Mouse (Mus musculus) adrenal gland, adult 8-10 months (tissue): ENCODE measurements around the gene Rrm1. TPM values are rescaled to one million over a fixed set of nuclear protein-coding genes. Genes with fewer than 3 reads are reported as not detected.
"Not testable (repeated sequence)": the region's sequence is repeated elsewhere in the genome, so short reads cannot be mapped to it uniquely, and the experiment has no call there.

ENCODE experiments used
- DNase-seq: peaks from one replicate; pipeline ENCODE4 v3.0.0; 2022
- total RNA-seq, 4 experiments: library from RNA; stranded (reverse); gene quantifications; 2 replicates each; pipeline ENCODE4 v1.2.4; 2022

Gene Rrm1
- total RNA-seq, 4 experiments from 2014 or later = 16.4 to 23.7 (median 20.3) TPM

- DNase-seq = no peak
Observed at GRCm38 (mm10) chr7:102478425-102478824, 36.9 kb downstream of the Rrm1 start.

- no peak for DNase-seq
Observed at GRCm38 (mm10) chr7:102478926-102479325, 37.4 kb downstream of the Rrm1 start.

- peak; percentile 67 for DNase-seq
Observed at GRCm38 (mm10) chr7:102479368-102480078, 38.0 kb downstream of the Rrm1 start.

- DNase-seq = no peak
Observed at GRCm38 (mm10) chr7:102480821-102481220, 39.3 kb downstream of the Rrm1 start.

GRCm38 (mm10) chr7:102481579-102481978 lies 40.1 kb downstream of the Rrm1 start, which contains the start of gene Olfr543:
TSS of gene Olfr543 (minus strand) at chr7:102481679.
- DNase-seq = no peak

- DNase-seq = no peak
Observed at GRCm38 (mm10) chr7:102483665-102484064, 42.2 kb downstream of the Rrm1 start.

GRCm38 (mm10) chr7:102484766-102485165 lies 43.3 kb downstream of the Rrm1 start:
- not testable (repeated sequence) for DNase-seq

GRCm38 (mm10) chr7:102486105-102486504 lies 44.6 kb downstream of the Rrm1 start:
- no peak for DNase-seq

GRCm38 (mm10) chr7:102488161-102488560 lies 46.7 kb downstream of the Rrm1 start, which contains the start of gene Olfr544:
TSS of gene Olfr544 (minus strand) at chr7:102488313.
- no peak for DNase-seq

- not testable (repeated sequence) for DNase-seq
Observed at GRCm38 (mm10) chr7:102494416-102494815, 52.9 kb downstream of the Rrm1 start.

GRCm38 (mm10) chr7:102499473-102499872 lies 58.0 kb downstream of the Rrm1 start, which contains the start of gene Olfr545:
TSS of gene Olfr545 (minus strand) at chr7:102499573.
- DNase-seq = no peak

- DNase-seq = no peak
Observed at GRCm38 (mm10) chr7:102501986-102502385, 60.5 kb downstream of the Rrm1 start.

- peak; percentile 56 for DNase-seq
Observed at GRCm38 (mm10) chr7:102506848-102507247, 65.4 kb downstream of the Rrm1 start.

GRCm38 (mm10) chr7:102508066-102508465 lies 66.6 kb downstream of the Rrm1 start:
- DNase-seq = no peak

GRCm38 (mm10) chr7:102508666-102509065 lies 67.2 kb downstream of the Rrm1 start:
- DNase-seq = no peak

- DNase-seq = no peak
Observed at GRCm38 (mm10) chr7:102509726-102510125, 68.2 kb downstream of the Rrm1 start.

- no peak for DNase-seq
Observed at GRCm38 (mm10) chr7:102511927-102512326, 70.4 kb downstream of the Rrm1 start.

GRCm38 (mm10) chr7:102512814-102513435 lies 71.4 kb downstream of the Rrm1 start:
- peak; percentile 66 for DNase-seq

- no peak for DNase-seq
Observed at GRCm38 (mm10) chr7:102514144-102514543, 72.6 kb downstream of the Rrm1 start.

GRCm38 (mm10) chr7:102516261-102517050 lies 75.0 kb downstream of the Rrm1 start:
- DNase-seq = peak; percentile 10

GRCm38 (mm10) chr7:102517051-102517335 lies 75.5 kb downstream of the Rrm1 start:
- DNase-seq = no peak
